Mouse (Mus musculus) cerebellum, adult 2 months (tissue): ENCODE data around the gene Slc16a13.

Experiments used
- CTCF ChIP-seq: fragments of 200-500 bp; IDR thresholded peaks from 2 replicates; pipeline ENCODE4 v1.5.1; 2011; ENCODE audit warnings: low read depth, mild to moderate bottlenecking, control low read depth, low read length, moderate library complexity, borderline replicate concordance; ENCODE audit not compliant: insufficient read depth
- POLR2A ChIP-seq: fragments of 200-500 bp; IDR thresholded peaks from 2 replicates; pipeline ENCODE4 v1.6.1; 2011; ENCODE audit warnings: low read length, control low read depth, borderline replicate concordance; ENCODE audit not compliant: insufficient read depth

DNA sequence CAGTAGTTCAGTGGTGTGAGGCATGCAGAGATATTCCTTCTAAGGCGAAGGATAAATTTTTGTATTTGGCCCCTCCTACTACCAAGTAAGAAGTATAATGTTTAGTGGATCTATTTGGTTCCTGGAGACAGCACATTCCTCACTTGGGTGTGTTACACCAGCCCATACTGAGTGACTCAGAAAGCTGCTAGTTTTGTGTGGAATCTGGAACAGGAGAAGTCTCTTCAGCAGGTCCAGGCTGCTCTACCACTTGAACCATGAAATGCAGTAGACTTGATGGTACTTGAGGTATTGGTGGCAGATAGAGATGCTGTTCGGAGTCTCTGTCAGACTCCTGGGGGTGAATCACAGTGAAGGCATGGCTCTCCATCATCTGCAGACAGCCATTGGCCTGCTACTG is 10.2 kb downstream of the Slc16a13 start:
- TF ChIP-seq POLR2A (no peak), CTCF (no peak)
